Mouse (Mus musculus) neural tube, embryonic 14.5 days (tissue): ENCODE measurements around the gene Gm11444. TPM values are rescaled to one million over a fixed set of nuclear protein-coding genes. Genes with fewer than 3 reads are reported as not detected.

Experiments used
- ATAC-seq: fragments of 200-750 bp; cut with Nextera tagmentation; 2 replicates; pipeline ENCODE4 v1.8.0; 2017; ENCODE audit warnings: low read depth, mild to moderate bottlenecking, moderate TSS enrichment, moderate library complexity
- H3K27ac ChIP-seq: fragments of 300-500 bp; sonication (generic); 2 replicates; pipeline ENCODE4 v1.5.1; 2014; ENCODE audit warnings: low read depth, mild to moderate bottlenecking, control low read depth, low read length, moderate library complexity, mixed read lengths
- H3K27me3 ChIP-seq: fragments of 300-500 bp; sonication (generic); 2 replicates; pipeline ENCODE4 v1.6.1; 2014; ENCODE audit warnings: low read length; ENCODE audit not compliant: control insufficient read depth, insufficient read depth
- H3K36me3 ChIP-seq: fragments of 300-500 bp; sonication (generic); 2 replicates; pipeline ENCODE4 v1.6.1; 2014; ENCODE audit warnings: low read length, mixed read lengths; ENCODE audit not compliant: control insufficient read depth, insufficient read depth
- H3K4me1 ChIP-seq: fragments of 300-500 bp; sonication (generic); 2 replicates; pipeline ENCODE4 v1.6.1; 2014; ENCODE audit warnings: low read length; ENCODE audit not compliant: control insufficient read depth, insufficient read depth
- H3K4me2 ChIP-seq: fragments of 300-500 bp; sonication (generic); 2 replicates; pipeline ENCODE4 v1.6.1; 2014; ENCODE audit warnings: mild to moderate bottlenecking, low read depth, low read length, control low read depth
- H3K4me3 ChIP-seq: fragments of 300-500 bp; sonication (generic); 2 replicates; pipeline ENCODE4 v1.5.1; 2014; ENCODE audit warnings: low read depth, low read length, control low read depth, mixed read lengths
- H3K9ac ChIP-seq: fragments of 300-500 bp; sonication (generic); replicated peaks from 2 replicates; pipeline ENCODE4 v1.6.1; 2014; ENCODE audit warnings: low read depth, mild to moderate bottlenecking, control low read depth, low read length, mixed read lengths
- H3K9me3 ChIP-seq: fragments of 300-500 bp; sonication (generic); 2 replicates; pipeline ENCODE4 v1.6.1; 2016; ENCODE audit warnings: low read length; ENCODE audit not compliant: control insufficient read depth
- WGBS: fragments of 180-500 bp; shearing (Covaris S2); extraction: QIAGEN DNeasy Blood & Tissue Kit; methylation state at CpG from one replicate; pipeline ENCODE4 v1.1.7; 2014; 5-methylcytosine and 5-hydroxymethylcytosine counted together
- polyA plus RNA-seq: library from polyadenylated mRNA; unstranded; fragments of >200 nt; fragmentation: Nextera tagmentation; extraction: Ambion mirVana; gene quantifications from 2 replicates; pipeline ENCODE4 v1.2.1, GENCODE M21; 2014

Gm11444 gene
- polyA plus RNA-seq, 1 experiment from 2014 or later = not detected

- 18% methylated on average over 9 of the region's 9 CpGs for WGBS
- H3K9ac ChIP-seq = no peak overlapping the region
- H3K4me3 ChIP-seq = no peak overlapping the region
- H3K9me3 ChIP-seq = no peaks in the 10 kb centered on the region
- H3K4me2 ChIP-seq = no peak overlapping the region
- no peaks in the 10 kb centered on the region for H3K36me3 ChIP-seq
- no peaks in the 10 kb centered on the region for H3K4me1 ChIP-seq
- H3K27me3 ChIP-seq = peaks cover 45% of the 10 kb centered on the region
- no peak for ATAC-seq
- H3K27ac ChIP-seq = no peak overlapping the region
Measured at GRCm38 (mm10) chr11:85827342-85827741, 22.8 kb downstream of the Gm11444 start.

GRCm38 (mm10) chr11:85825823-85826222 is 24.3 kb downstream of the Gm11444 start:
- no peak overlapping the region for H3K27ac ChIP-seq
- H3K9me3 ChIP-seq = no peaks in the 10 kb centered on the region
- peaks cover 38% of the 10 kb centered on the region for H3K27me3 ChIP-seq
- H3K4me2 ChIP-seq = no peak overlapping the region
- H3K4me3 ChIP-seq = no peak overlapping the region
- no peak for ATAC-seq
- 69% methylated on average over 7 of the region's 7 CpGs for WGBS
- no peaks in the 10 kb centered on the region for H3K4me1 ChIP-seq
- no peak overlapping the region for H3K9ac ChIP-seq
- no peaks in the 10 kb centered on the region for H3K36me3 ChIP-seq

GRCm38 (mm10) chr11:85825031-85825430 is 25.1 kb downstream of the Gm11444 start:
- Histone ChIP-seq H3K4me1 (no peaks in the 10 kb centered on the region), H3K36me3 (no peaks in the 10 kb centered on the region), H3K9me3 (no peaks in the 10 kb centered on the region), H3K27me3 (peaks cover 33% of the 10 kb centered on the region), H3K9ac (no peak overlapping the region), H3K27ac (no peak overlapping the region), H3K4me2 (no peak overlapping the region), H3K4me3 (no peak overlapping the region)
- 77% methylated on average over 9 of the region's 10 CpGs for WGBS
- no peak for ATAC-seq

- ATAC-seq = no peak
- 88% methylated on average over 4 of the region's 4 CpGs for WGBS
- no peak overlapping the region for H3K4me3 ChIP-seq
- H3K4me1 ChIP-seq = no peaks in the 10 kb centered on the region
- no peak overlapping the region for H3K4me2 ChIP-seq
- H3K27me3 ChIP-seq = peaks cover 24% of the 10 kb centered on the region
- H3K27ac ChIP-seq = no peak overlapping the region
- H3K9ac ChIP-seq = no peak overlapping the region
- no peaks in the 10 kb centered on the region for H3K9me3 ChIP-seq
- no peaks in the 10 kb centered on the region for H3K36me3 ChIP-seq
Measured at GRCm38 (mm10) chr11:85823794-85824193, 26.3 kb downstream of the Gm11444 start.

GRCm38 (mm10) chr11:85823181-85823580 is 27.0 kb downstream of the Gm11444 start:
- H3K27me3 ChIP-seq = peaks cover 18% of the 10 kb centered on the region
- no peak overlapping the region for H3K4me3 ChIP-seq
- 8% methylated on average over 6 of the region's 6 CpGs for WGBS
- no peak overlapping the region for H3K4me2 ChIP-seq
- no peaks in the 10 kb centered on the region for H3K9me3 ChIP-seq
- H3K9ac ChIP-seq = no peak overlapping the region
- no peak overlapping the region for H3K27ac ChIP-seq
- no peaks in the 10 kb centered on the region for H3K4me1 ChIP-seq
- ATAC-seq = no peak
- H3K36me3 ChIP-seq = no peaks in the 10 kb centered on the region

GRCm38 (mm10) chr11:85821659-85822058 is 28.5 kb downstream of the Gm11444 start:
- H3K4me2 ChIP-seq = no peak overlapping the region
- 77% methylated on average over 9 of the region's 9 CpGs for WGBS

GRCm38 (mm10) chr11:85820959-85821358 is 29.2 kb downstream of the Gm11444 start:
- WGBS = 83% methylated on average over 3 of the region's 3 CpGs
- Histone ChIP-seq H3K9ac (no peak overlapping the region), H3K4me3 (no peak overlapping the region), H3K27me3 (no peaks in the 10 kb centered on the region), H3K4me1 (no peaks in the 10 kb centered on the region), H3K9me3 (no peaks in the 10 kb centered on the region), H3K36me3 (no peaks in the 10 kb centered on the region), H3K27ac (no peak overlapping the region), H3K4me2 (no peak overlapping the region)
- ATAC-seq = no peak

More at GRCm38 (mm10) chr11:85821659-85822058, 28.5 kb downstream of the Gm11444 start:
- Histone ChIP-seq H3K9ac (no peak overlapping the region), H3K4me1 (no peaks in the 10 kb centered on the region), H3K27ac (no peak overlapping the region), H3K27me3 (peaks cover 4% of the 10 kb centered on the region), H3K36me3 (no peaks in the 10 kb centered on the region), H3K9me3 (no peaks in the 10 kb centered on the region), H3K4me3 (no peak overlapping the region)
- ATAC-seq = no peak

GRCm38 (mm10) chr11:85818401-85818800 is 31.7 kb downstream of the Gm11444 start:
- WGBS = 88% methylated on average over 3 of the region's 3 CpGs
- no peak overlapping the region for H3K27ac ChIP-seq
- H3K4me2 ChIP-seq = no peak overlapping the region
- no peaks in the 10 kb centered on the region for H3K27me3 ChIP-seq
- H3K4me3 ChIP-seq = no peak overlapping the region
- H3K4me1 ChIP-seq = no peaks in the 10 kb centered on the region
- no peak overlapping the region for H3K9ac ChIP-seq
- no peaks in the 10 kb centered on the region for H3K9me3 ChIP-seq
- no peaks in the 10 kb centered on the region for H3K36me3 ChIP-seq
- ATAC-seq = no peak

GRCm38 (mm10) chr11:85816471-85816870 is 33.7 kb downstream of the Gm11444 start:
- Histone ChIP-seq H3K9ac (no peak overlapping the region), H3K4me1 (no peaks in the 10 kb centered on the region), H3K27ac (no peak overlapping the region), H3K27me3 (no peaks in the 10 kb centered on the region), H3K4me2 (no peak overlapping the region), H3K9me3 (no peaks in the 10 kb centered on the region), H3K36me3 (no peaks in the 10 kb centered on the region), H3K4me3 (no peak overlapping the region)
- WGBS = 86% methylated on average over 5 of the region's 5 CpGs
- ATAC-seq = no peak

- Histone ChIP-seq H3K9ac (no peak overlapping the region), H3K4me1 (no peaks in the 10 kb centered on the region), H3K27me3 (no peaks in the 10 kb centered on the region), H3K9me3 (no peaks in the 10 kb centered on the region), H3K4me3 (no peak overlapping the region), H3K36me3 (no peaks in the 10 kb centered on the region), H3K27ac (no peak overlapping the region), H3K4me2 (no peak overlapping the region)
- 51% methylated on average over 4 of the region's 4 CpGs for WGBS
- no peak for ATAC-seq
Measured at GRCm38 (mm10) chr11:85814678-85815077, 35.5 kb downstream of the Gm11444 start.
